Mouse (Mus musculus) frontal cortex, postnatal 10 days (tissue): ENCODE results near the gene Ccdc186.
"Not testable (repeated sequence)": the region's sequence is repeated elsewhere in the genome, so short reads cannot be mapped to it uniquely, and the experiment has no call there.

Experiments
- DNase-seq, 2 experiments: peaks; one replicate each; pipeline ENCODE4 v3.0.0; 2022; ENCODE audit warnings: low spot score in 2 of 2, mixed read lengths in 1 of 2

Ccdc186 gene

DNA sequence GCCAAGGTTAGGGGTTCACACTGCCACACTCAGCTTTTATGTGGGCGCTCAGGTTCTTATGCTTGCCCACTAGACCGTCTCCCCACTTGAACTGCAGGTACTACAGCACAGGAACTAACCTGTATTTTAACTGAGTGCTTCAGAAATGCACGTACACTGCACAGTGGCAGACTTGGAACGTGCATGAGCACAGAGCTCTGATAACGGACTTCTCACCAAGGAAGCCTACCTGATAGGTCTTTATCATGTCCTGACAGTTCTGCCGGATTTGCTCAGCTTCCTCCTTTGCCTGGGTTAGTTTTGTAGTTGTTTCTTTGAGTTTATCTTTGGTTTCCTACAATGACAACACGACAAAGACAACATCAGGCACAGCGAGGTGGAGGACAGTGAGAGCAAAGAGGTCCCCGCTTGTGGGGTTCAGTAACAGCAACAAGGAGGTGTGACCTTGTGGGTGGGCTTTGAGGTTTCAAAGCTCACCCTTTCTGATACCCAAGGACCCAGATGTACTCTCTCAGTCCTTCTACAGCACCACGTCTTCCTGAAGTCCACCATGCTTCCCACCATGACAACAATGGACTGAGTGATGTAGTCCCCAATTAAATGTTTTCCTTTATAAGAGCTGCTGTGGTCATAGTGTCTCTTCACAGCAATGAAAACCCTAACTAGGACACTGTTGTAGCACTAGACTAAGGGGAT, 20.2 kb downstream of the Ccdc186 start:
- no peak for DNase-seq

DNA sequence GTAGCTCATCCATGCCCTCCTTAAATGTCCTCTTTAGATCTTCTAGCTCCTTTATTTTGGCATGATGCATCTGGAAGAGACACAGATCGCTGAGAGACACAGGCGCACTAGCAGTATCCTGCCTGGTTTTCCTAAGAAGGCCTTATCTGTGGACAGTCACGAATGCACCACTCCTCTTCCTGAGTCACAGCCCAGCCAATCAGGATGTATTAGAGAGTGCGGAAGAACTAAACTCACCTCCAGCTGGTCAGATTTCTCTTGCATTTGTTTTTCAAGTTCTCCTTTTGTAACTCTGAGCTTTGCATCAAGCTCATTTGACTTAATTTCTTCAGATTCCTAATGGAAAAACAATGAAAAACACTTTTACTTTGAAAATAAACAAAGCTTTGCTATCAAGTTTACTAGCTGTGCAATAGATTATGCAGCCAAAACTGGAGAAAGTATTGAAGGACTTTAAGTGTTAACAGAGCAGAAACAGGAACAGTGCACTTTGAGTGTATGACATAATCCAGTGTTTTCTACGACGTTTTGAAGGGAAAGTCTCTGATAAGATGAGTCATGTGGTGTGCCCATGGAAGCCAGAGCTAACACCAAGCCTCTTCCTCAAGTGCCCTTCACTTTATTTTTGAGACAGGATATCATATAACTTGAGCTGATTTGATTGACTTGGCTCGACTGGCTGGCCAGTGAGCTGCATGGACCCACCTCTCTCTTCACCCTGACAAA, 20.9 kb downstream of the Ccdc186 start:
- no peak for DNase-seq

DNA sequence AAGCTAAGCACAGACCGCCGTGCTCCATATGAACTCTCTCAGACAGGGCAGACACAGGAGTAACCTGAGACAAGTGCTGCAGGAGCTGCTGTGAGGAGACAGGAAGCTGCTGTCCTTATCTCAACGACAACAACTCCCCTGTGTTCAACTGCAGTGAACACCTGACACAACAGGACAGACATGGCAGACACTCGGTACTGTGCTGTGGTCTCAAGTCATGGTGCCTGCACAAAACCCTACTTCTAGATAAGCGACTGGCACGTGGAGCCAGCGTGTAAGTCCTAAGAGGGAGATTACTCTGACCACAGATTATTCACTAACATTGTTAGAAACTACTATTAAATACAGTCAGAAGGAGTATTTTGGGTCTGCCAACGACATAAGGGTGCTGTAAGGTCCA, 21.8 kb downstream of the Ccdc186 start:
- DNase-seq, result no peak

DNA sequence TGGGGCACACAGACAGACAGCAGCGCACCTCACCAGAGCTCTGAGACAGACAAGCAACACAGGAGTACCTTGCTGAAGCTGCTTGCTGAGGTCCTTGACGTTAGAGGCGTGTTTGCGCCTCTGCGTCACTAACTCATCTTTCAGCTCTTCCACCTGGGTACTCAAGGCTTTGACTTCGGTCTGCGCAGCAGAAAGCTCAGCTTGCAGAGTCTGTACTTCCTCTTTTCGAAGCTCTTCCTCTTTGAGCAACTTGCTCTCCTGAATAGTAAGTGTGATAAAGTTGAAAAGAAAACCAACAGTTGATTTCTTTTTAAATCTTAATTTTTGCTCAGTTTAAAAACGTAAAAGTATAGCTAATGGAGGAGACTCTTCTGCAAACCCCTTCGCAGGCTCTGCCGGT, 24.6 kb downstream of the Ccdc186 start:
- DNase-seq, result no peak

GRCm38 (mm10) chr19:56788952-56789351, 33.0 kb downstream of the Ccdc186 start:
- DNase-seq, result no peak

DNA sequence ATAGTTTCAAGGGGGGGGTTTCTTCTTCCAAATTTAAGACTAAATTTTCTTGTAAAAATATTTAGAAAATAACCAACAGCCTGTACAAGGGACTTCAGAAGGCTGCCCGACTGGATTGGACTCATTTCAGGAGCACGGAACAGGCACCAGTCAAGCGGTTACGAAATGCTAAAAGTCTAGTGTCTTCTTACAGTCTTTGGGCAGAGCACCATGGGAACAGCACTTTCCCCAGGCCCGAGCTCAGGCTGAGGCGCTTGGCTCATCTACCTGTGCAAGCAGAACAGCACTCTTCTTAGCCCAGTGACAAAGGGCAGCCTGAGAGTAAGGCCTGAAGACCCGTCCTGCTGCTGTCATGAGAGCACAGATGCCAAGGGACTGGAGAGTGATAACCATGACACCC, 34.1 kb downstream of the Ccdc186 start:
- DNase-seq, result no peak

DNA sequence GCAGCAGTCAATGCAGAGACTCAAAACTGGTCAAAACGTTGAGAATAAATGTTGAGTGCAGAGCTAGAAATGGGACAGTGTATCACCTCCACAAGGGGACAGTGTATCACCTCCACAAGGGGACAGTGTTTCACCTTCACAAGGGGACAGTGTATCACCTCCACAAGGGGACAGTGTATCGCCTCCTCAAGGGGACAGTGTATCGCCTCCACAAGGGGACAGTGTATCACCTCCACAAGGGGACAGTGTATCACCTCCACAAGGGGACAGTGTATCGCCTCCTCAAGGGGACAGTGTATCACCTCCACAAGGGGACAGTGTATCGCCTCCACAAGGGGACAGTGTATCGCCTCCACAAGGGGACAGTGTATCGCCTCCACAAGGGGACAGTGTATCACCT, 43.5 kb downstream of the Ccdc186 start:
- DNase-seq, result not testable (repeated sequence)

DNA sequence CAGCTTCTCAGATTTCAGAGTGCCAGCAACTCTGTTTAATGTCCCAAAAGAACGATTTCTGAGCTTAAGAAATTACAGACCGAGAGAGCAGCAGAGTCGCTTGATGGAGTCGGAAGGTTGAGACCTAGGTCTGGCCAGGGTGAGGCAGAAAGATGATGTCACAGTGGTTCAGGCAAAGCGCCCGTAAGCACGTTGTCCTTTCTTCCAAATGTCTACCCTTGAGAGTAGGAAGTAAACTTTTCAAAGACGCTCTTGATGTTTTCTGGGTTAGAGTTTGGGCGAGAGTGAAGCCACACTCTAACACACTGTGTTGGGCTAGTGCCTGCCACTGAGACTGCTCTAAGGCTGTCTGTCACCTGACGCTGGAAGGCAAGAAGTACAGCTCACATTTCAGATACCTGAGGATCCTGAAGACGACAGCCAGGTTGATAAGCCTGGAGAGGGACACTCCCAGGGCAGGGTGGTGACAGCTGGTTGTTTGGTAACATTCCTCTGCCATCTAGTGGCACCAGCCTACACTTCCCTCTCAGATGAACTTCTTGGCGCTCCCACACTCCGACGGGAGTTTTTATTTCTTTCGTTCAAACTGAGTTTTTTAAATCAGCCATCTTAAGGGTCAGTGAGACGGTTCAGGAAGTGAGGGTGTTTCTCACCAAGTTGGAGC, 45.1 kb downstream of the Ccdc186 start:
- peak in 1 of 2 experiments; percentile 34 for DNase-seq

DNA sequence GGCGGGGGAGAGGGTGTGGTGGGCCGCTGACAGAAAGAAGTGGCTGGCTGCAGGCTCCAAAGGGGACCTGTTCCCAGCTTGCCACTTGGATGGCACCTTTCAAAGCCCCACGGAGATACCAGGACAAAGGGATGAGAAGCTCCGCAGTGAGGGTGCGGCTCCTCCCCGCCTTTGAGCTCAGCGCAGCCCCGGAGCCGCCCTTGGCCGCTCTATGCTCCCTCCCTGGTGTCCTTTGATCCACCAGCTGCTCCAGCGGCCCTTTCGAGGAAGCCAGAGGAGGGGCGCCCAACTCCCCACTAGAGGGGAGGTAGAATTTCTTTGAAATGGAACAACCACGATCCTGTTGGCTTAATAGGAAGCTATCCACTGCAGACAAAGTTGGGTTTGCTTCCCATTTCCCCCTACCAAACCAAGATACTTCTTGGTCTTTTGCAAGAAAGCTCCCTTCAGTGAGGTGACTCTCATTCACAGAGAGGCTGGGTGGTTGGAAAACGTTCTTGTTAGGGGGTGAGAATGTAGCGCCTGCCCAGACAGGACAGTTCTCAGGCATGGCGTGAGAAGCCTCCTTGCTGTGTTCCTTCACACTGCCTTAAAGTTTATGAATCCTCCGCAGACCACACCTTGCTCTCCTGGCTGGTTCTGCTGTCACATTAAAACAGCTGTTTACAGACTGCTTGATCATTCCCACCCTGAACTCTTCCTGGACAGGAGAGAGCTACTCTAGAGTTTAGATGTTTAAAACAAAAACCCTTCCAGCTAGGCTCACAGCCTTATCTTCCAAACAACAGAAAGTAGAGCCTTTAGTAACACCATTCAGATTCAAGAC, 45.9 kb downstream of the Ccdc186 start:
- DNase-seq, result no peak

DNA sequence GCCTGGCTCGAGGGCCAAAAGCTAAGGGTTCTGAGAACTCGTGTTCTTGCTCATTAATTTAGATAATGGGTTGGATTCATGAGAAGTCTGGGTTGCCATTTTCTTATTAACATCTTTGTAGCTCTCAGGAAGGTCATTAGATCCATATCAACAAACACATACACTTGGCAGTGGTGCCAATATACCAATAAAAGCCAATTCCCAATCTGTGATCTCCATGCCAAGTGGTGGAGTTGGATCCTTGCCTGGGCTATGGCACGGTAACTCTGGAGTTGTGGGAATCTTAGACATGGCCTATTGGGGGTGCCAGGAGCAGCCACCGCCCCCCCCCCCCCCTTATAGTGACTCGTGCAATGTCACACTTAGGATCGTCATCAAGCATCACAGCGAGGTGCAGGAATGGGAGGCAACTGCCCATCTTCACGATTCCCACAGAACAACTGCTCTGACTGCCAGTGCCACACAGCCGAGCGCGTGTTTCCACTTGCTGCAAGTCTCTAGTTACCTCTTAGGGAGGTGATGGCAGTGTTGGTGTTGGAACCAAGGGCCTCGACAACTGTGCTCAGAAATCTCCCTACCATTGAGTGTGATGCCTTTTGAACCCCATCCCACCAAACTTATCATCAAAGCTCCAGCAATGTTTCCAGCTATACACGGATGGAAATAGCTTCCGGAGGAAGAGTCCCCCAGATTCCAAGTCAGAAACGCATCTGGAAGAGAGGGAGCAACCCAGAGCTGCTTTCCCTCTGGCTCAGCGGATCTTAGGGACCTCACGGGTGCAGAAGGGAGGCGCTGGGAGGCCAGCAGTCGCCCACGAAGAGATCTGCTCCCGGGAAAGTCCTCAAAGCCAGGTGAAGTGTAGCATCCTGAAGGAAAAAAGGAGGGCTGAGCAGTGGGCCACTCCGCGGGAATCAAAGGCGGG, 46.8 kb downstream of the Ccdc186 start:
- DNase-seq, result no peak

DNA sequence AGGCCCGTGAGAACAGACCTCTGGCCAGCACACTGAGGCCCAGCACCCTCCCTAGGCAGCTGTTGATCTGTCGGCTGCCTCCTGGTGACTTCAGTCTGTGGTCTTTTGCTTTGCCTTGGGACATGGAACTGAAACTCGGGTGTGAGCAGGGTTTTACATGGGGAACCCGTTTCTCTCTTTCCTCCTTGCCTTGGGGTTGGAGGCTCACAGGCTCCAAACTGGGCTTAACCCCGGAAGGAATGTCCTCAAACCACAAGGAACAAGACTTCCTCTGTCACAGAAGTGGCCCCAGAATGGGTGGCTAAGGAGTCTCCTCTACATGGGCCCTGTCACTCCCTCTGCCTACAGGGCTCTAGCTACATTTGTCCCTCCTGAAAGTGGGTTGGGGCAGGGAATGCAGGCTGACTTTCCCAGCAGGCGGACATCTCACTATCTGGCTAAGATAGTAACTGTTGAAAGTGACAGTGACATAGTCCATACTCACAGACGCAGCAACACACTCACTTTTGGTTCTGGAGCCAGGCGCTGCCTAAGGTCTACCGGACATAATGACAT, 47.5 kb downstream of the Ccdc186 start:
- no peak for DNase-seq

GRCm38 (mm10) chr19:56773393-56773971, 48.5 kb downstream of the Ccdc186 start:
- no peak for DNase-seq

DNA sequence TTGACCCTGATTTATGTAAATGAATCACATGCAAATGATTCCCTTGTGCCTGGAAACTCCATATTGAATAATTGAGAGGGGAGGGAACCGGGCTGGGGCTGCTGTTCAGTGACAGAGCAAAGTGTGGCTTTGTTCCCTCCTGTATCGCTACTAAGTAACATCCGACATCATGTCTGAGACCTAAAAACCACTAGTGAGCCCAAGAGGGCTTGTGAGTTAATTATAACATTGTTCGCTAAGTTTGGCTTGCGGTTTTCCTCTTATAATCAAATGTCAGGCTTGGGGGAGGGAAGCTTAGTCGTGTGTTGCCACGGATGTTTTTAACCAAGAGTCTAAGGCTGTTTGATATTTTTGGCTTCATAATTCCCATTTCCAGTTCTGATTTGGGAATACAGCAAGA, 49.8 kb downstream of the Ccdc186 start:
- no peak for DNase-seq

GRCm38 (mm10) chr19:56769024-56769423, 53.0 kb downstream of the Ccdc186 start:
- DNase-seq, result peak; percentile 21 to 35

GRCm38 (mm10) chr19:56762686-56763085, 59.3 kb downstream of the Ccdc186 start:
- DNase-seq, result no peak

GRCm38 (mm10) chr19:56761727-56762126, 60.3 kb downstream of the Ccdc186 start:
- no peak for DNase-seq

GRCm38 (mm10) chr19:56761096-56761495, 60.9 kb downstream of the Ccdc186 start:
- no peak for DNase-seq

- no peak for DNase-seq
These were observed 61.6 kb downstream of the Ccdc186 start for GRCm38 (mm10) chr19:56760306-56760940.

DNA sequence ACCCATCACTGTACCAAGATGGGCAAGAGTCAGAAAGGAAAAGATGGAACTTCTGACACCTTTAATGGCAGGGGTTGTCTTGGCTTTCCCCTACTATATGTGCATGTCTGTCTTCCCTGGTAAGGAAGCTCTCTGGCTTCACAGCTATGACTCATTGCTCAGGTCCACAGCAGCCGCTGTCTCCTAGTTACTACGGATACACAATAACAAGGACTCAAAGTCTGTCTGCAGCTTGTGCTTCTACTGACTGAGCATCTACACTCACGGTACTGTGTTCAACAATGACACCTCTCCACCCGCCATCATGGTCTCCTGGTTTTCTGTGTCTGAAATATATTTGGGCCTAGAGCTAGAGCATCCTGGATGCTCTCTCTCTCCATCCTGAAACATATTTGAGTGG, 62.2 kb downstream of the Ccdc186 start:
- DNase-seq, result no peak

GRCm38 (mm10) chr19:56758311-56758710, 63.7 kb downstream of the Ccdc186 start:
- no peak for DNase-seq
